Mouse (Mus musculus) v-Abl transformed pro-B cells (cell line): Measurements from ENCODE around the gene Itih1.

Experiments used
- in situ Hi-C, 2 experiments: fragments of 400-800 bp; cut with MboI; formaldehyde crosslinking; loops; one replicate each; pipeline ENCODE4 v1.15.1; 2025; ENCODE audit not compliant: unreplicated experiment in 2 of 2

Itih1 gene

DNA sequence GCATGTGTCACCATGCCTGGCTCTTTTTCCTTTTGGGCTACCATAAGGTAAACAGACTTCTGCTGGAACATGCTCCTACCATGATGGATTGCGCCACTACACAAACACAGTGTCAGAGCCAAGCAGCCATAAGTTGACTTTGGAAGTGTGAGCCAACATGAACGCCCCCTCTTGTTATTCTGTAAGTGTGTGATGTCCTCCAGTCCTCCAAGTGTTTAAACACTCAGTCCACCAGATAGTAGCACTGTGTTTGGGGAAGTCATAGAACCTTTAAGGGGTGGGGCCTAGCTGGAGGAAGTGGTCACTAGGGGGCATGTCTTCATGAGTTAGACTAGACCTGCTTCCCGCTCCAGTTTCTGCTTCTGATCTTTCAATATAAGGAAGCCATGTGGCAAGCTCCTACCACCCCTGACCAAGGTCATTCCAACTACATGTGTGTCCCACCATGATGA is 35.2 kb downstream of the Itih1 start:
- in situ Hi-C loops: no loop called here

DNA sequence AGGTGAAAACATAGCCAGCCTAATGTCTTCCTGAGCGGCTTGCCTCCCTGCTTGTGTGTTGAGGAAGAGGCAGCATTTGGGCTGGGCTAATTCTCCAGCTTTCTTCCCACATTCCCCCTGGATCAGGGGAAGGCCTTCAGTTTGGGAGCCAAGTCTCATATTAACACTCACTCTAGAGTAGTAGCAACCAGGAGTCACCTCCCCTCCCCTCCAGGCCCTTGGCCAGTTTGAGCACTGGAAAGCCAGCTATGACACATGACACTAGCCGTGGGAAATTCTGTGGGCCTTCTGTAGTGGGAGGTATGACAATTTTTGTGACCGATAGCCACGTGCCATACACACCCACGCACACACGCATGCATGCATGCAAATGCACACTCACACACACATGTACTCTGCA is 37.1 kb downstream of the Itih1 start:
- in situ Hi-C loops: no loop called here

DNA sequence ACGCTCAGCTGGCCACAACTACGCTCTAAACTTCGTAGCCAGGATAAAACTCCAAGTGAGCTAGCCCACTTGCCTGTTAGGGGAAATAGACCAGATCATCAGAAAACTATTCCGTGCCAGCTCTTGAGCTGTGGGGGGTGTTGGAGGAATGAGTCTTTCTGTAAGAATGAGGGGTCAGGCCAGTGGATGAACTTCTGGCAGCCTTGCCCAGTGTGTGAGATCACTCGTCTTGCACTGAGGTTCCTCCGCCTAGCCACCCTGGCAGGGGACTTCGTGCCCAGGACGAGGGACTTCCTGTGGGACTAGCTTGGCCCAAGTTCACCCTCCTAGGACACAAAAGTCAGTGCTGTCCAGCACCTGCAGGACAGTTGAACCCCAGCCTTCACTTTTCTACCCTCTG is 38.8 kb downstream of the Itih1 start:
- in situ Hi-C loops: no loop called here

- in situ Hi-C loops: no loop called here
These were observed 40.1 kb downstream of the Itih1 start for GRCm38 (mm10) chr14:30903036-30903435.

- in situ Hi-C loops: no loop called here
These were observed 40.5 kb downstream of the Itih1 start for GRCm38 (mm10) chr14:30902628-30903027.

- in situ Hi-C loops: loop anchor here (5.0 to 25.0 kb wide), 2 partner anchors 32 to 788 kb away; no protein-coding TSS in a partner anchor
These were observed 43.1 kb downstream of the Itih1 start for GRCm38 (mm10) chr14:30899972-30900371.

GRCm38 (mm10) chr14:30888271-30888732 is 54.8 kb downstream of the Itih1 start:
- in situ Hi-C loops: loop anchor here in 1 of 2 experiments (25.0 kb wide), 1 partner anchor 776 kb away; no protein-coding TSS in a partner anchor

GRCm38 (mm10) chr14:30886204-30886603 is 56.9 kb downstream of the Itih1 start, which contains the start of gene Itih4:
Itih4 (plus strand) TSS chr14:30886476.
- in situ Hi-C loops: loop anchor here in 1 of 2 experiments (25.0 kb wide), 1 partner anchor 774 kb away; no protein-coding TSS in a partner anchor

DNA sequence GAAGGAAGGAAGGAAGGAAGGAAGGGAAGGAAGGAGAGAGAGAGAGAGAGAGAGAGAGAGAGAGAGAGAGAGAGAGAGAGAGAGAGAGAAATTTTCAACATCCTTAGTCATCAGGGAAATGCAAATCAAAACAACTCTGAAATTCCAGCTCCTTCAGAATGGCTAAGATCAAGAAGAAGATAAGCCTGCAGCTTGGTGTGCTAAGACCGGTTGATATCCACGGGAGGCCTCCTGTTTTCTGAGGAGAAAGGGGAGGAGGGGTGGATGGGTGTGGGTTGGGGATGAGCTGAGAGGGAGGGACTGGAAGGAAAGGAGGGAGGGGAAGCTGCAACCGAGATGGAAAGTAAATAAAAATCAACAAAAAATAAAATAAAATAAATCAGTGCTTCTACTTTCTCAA is 57.8 kb downstream of the Itih1 start:
- in situ Hi-C loops: loop anchor here in 1 of 2 experiments (25.0 kb wide), 1 partner anchor 773 kb away; no protein-coding TSS in a partner anchor

DNA sequence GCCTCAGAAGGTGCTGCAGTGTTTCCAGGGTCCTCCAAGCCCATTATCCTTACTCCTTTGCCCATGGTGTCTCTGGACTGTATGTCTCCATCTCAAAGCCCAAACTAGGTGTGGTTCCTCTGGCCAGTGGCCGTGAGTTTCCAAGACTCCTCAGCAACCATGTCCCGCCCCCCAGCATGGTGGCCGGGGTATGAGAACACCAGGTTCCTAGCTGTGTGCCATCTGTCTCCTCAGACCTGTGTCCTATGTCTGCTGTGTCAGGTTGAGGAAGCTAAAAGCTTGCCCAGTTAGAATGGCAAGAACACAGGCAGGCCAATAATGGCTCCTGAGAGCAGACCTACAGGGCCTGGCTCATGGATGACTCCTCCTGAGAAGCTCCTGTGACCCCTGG is 61.4 kb downstream of the Itih1 start:
- in situ Hi-C loops: loop anchor here in 1 of 2 experiments (25.0 kb wide), 1 partner anchor 769 kb away; no protein-coding TSS in a partner anchor

DNA sequence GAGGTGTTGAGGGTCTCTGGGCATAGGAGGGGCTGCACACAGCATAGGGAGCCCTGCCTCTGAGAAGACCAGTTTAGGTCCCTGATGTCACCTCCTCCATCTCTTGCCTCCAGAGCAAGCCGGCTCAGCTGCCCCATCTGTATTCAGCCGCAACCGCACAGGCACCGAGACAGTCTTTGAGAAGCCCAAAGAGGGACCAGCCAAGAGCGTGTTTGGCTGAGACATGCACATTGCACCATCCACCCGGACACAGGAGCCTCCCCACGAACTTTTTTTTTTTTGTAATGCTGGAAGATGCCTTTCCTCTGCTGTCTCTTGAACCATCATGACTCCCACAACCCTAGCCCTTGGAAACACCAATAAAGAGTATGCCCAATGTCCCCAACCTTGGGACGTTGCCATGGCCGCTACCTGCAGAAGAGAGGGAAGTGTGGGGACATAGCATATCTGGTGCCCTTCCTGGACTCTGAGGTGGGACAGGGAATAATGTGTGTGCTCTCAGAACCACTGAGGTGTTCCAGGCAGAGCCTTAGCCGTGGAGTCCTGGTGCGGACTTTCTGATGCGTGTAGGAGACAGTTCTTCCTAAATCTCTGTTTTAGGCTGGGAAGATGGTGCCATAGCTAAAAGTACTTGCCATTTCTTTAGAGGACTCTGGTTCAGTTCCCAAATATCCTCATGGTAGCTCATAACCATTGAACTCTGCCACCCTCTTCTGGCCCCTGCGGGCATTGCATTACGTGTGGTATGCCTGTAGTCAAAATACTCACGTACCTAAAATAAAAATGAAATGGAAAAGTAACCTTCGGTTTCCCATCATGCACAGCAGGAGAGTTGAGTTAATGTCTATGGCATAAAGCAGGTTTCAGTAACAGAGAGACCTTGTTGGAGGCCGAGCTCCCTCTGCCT is 62.0 kb downstream of the Itih1 start:
- in situ Hi-C loops: loop anchor here in 1 of 2 experiments (25.0 kb wide), 1 partner anchor 769 kb away; no protein-coding TSS in a partner anchor

GRCm38 (mm10) chr14:30880251-30880650 is 62.8 kb downstream of the Itih1 start:
- in situ Hi-C loops: loop anchor here in 1 of 2 experiments (25.0 kb wide), 1 partner anchor 768 kb away; no protein-coding TSS in a partner anchor

DNA sequence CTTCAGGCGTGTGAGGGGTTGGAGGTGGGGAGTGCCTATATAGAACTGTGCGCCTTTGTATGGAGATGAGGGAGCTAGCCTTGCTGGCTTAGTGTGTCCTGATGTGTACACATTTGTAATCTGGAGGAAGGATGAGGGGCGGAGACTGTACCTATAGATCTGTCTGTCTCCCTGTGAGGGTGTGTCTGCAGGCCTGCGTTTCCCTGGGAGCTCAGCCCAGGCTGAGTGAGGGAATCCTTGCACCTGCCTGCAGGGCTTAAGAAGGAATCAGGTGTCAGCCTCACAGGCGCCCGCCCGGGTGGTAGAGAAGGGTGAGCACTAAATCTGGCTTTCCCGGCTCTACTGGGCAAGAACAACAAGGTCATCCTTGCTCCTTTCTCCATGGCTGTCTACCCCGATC is 63.3 kb downstream of the Itih1 start:
- in situ Hi-C loops: loop anchor here (10.0 to 25.0 kb wide), 2 partner anchors 315 to 767 kb away; no protein-coding TSS in a partner anchor
